Comparison of ENCODE assay signal across 8 mouse cellular contexts in genomic region chr7:73391002-73391517, GRCm38 (mm10). TPM values are rescaled to one million over a fixed set of nuclear protein-coding genes. Genes with fewer than 3 reads are reported as not detected.
DNase-seq lines count a peak whose midpoint lies in the region; ATAC-seq and TF ChIP-seq lines count a peak whose summit lies in the region.

No protein-coding gene starts in this region.

- peak overlapping the region; percentile 20 for H3K4me3 ChIP-seq in erythroblast, embryonic 14.5 days (replicated peaks)
- peak overlapping the region; percentile 57 for H3K4me3 ChIP-seq in intestine, postnatal 0 days (ENCODE audit: low read depth, low read length)
- peak overlapping the region; percentile 90 for H3K4me3 ChIP-seq in limb, embryonic 13.5 days
- H3K4me3 ChIP-seq in midbrain, embryonic 15.5 days: peak overlapping the region; percentile 62
- peak overlapping the region; percentile 80 for H3K4me3 ChIP-seq in testis, adult 2 months (ENCODE audit: control insufficient read depth, low read depth, low read length)

- TF ChIP-seq POLR2A in testis, adult 2 months (IDR thresholded peaks at IDR 0.05; ENCODE audit: control insufficient read depth, low read depth, low read length): no peak

- H3K27me3 ChIP-seq in erythroblast, embryonic 14.5 days (ENCODE audit: control insufficient read depth): peaks cover 65% of the 10 kb centered on the region
- peaks cover 23% of the 10 kb centered on the region for H3K27me3 ChIP-seq in intestine, postnatal 0 days (replicated peaks; ENCODE audit: control insufficient read depth, insufficient read depth, low read length)
- H3K27me3 ChIP-seq in limb, embryonic 13.5 days: no peaks in the 10 kb centered on the region
- H3K27me3 ChIP-seq in midbrain, embryonic 15.5 days (replicated peaks): no peaks in the 10 kb centered on the region
- no peaks in the 10 kb centered on the region for H3K27me3 ChIP-seq in testis, adult 2 months (ENCODE audit: control insufficient read depth, insufficient read depth, low read length)

- no peak for TF ChIP-seq CTCF in intestine, postnatal 0 days (IDR thresholded peaks at IDR 0.05; ENCODE audit: low read depth)
- no peak for TF ChIP-seq CTCF in testis, adult 2 months (IDR thresholded peaks at IDR 0.05; ENCODE audit: control insufficient read depth, insufficient read depth, insufficient replicate concordance, low read depth, low read length)

- no peaks in the 10 kb centered on the region for H3K9me3 ChIP-seq in erythroblast, embryonic 14.5 days (ENCODE audit: control insufficient read depth, low read length)
- no peaks in the 10 kb centered on the region for H3K9me3 ChIP-seq in intestine, postnatal 0 days (ENCODE audit: control insufficient read depth)
- no peaks in the 10 kb centered on the region for H3K9me3 ChIP-seq in limb, embryonic 13.5 days
- H3K9me3 ChIP-seq in midbrain, embryonic 15.5 days: no peaks in the 10 kb centered on the region

- 0% methylated on average over 25 of the region's 42 CpGs for WGBS in intestine, postnatal 0 days
- WGBS in limb, embryonic 13.5 days: under 1% methylated on average over 29 of the region's 42 CpGs
- under 1% methylated on average over 42 of the region's 42 CpGs for WGBS in midbrain, embryonic 15.5 days

- H3K9ac ChIP-seq in intestine, postnatal 0 days (ENCODE audit: low read depth, low read length): peak overlapping the region; percentile 45
- H3K9ac ChIP-seq in limb, embryonic 13.5 days: peak overlapping the region; percentile 96
- peak overlapping the region; percentile 65 for H3K9ac ChIP-seq in midbrain, embryonic 15.5 days

- DNase-seq in embryo, embryonic 9.5 days (ENCODE audit: extremely low spot score): peak; percentile 91

- H3K27ac ChIP-seq in intestine, postnatal 0 days (ENCODE audit: low read depth, low read length): peak overlapping the region; percentile 50; the same call in 1 of the 2 replicates
- H3K27ac ChIP-seq in limb, embryonic 13.5 days: peak overlapping the region; percentile 99
- peak overlapping the region; percentile 81 for H3K27ac ChIP-seq in midbrain, embryonic 15.5 days
- H3K27ac ChIP-seq in testis, adult 2 months (ENCODE audit: control insufficient read depth, insufficient read depth, low read depth, low read length): no peak overlapping the region

- no peak for ATAC-seq in erythroblast, adult 5-6 weeks (replicated peaks; ENCODE audit: low FRiP score, poor library complexity, severe bottlenecking)
- peak; percentile 66 for ATAC-seq in granulocyte monocyte progenitor cell, adult 5-6 weeks (replicated peaks; ENCODE audit: poor library complexity, severe bottlenecking)
- peak; percentile 80 for ATAC-seq in intestine, postnatal 0 days
- ATAC-seq in limb, embryonic 13.5 days (ENCODE audit: low FRiP score, low read depth): peak; percentile 87
- ATAC-seq in midbrain, embryonic 15.5 days (replicated peaks): peak; percentile 76

- H3K4me1 ChIP-seq in erythroblast, embryonic 14.5 days (ENCODE audit: control insufficient read depth): no peaks in the 10 kb centered on the region
- H3K4me1 ChIP-seq in intestine, postnatal 0 days (replicated peaks; ENCODE audit: control insufficient read depth, insufficient read depth, low read length): no peaks in the 10 kb centered on the region
- peaks cover 53% of the 10 kb centered on the region for H3K4me1 ChIP-seq in limb, embryonic 13.5 days
- peaks cover 57% of the 10 kb centered on the region for H3K4me1 ChIP-seq in midbrain, embryonic 15.5 days
- peaks cover 22% of the 10 kb centered on the region for H3K4me1 ChIP-seq in testis, adult 2 months (ENCODE audit: control insufficient read depth, insufficient read depth, low read length)

- no peaks in the 10 kb centered on the region for H3K36me3 ChIP-seq in erythroblast, embryonic 14.5 days (ENCODE audit: control insufficient read depth)
- no peaks in the 10 kb centered on the region for H3K36me3 ChIP-seq in intestine, postnatal 0 days (ENCODE audit: control insufficient read depth, insufficient read depth)
- peaks cover 6% of the 10 kb centered on the region; the same call in 1 of the 2 replicates for H3K36me3 ChIP-seq in limb, embryonic 13.5 days
- no peaks in the 10 kb centered on the region for H3K36me3 ChIP-seq in midbrain, embryonic 15.5 days (replicated peaks)
- H3K36me3 ChIP-seq in testis, adult 2 months (ENCODE audit: control insufficient read depth, insufficient read depth, low read length): no peaks in the 10 kb centered on the region

- peak overlapping the region; percentile 75 for H3K4me2 ChIP-seq in intestine, postnatal 0 days (replicated peaks; ENCODE audit: low read depth)
- peak overlapping the region; percentile 92 for H3K4me2 ChIP-seq in limb, embryonic 13.5 days (replicated peaks)
- H3K4me2 ChIP-seq in midbrain, embryonic 15.5 days: peak overlapping the region; percentile 86

RNA-seq across cellular contexts. Expression of gene Rgma, which starts 15.8 kb away (rescaled TPM):
- polyA plus RNA-seq in erythroblast, embryonic 14.5 days (2012): not detected in 2 replicates
- not detected in 2 replicates for total RNA-seq in erythroblast, adult 5-6 weeks (2015; ENCODE audit: low replicate concordance)
- total RNA-seq in erythroblast, adult 5-6 weeks (2017; ENCODE audit: low replicate concordance): not detected in 2 replicates
- not detected in 2 replicates for total RNA-seq in granulocyte monocyte progenitor cell, adult 5-6 weeks (2014; fragmentation: Nextera tagmentation)
- total RNA-seq in granulocyte monocyte progenitor cell, adult 5-6 weeks (2017): not detected in 2 replicates
- 4.9 and 6.0 TPM in 2 replicates for polyA plus RNA-seq in intestine, postnatal 0 days (2015; fragmentation: Nextera tagmentation; extraction: Ambion mirVana)
- polyA plus RNA-seq in limb, embryonic 13.5 days (2015; fragmentation: Nextera tagmentation; extraction: Ambion mirVana): 25.3 and 25.6 TPM in 2 replicates
- polyA plus RNA-seq in midbrain, embryonic 15.5 days (2015; fragmentation: Nextera tagmentation; extraction: Ambion mirVana): 46.6 and 50.4 TPM in 2 replicates
- polyA plus RNA-seq in testis, adult 2 months (2012; rRNA removed): 8.5 and 9.3 TPM in 2 replicates

Comparison
In these comparisons a context has a peak if more than half of its experiments do, and no peak if none do; other contexts are left out.
1. H3K4me3 ChIP-seq: peak in every context shown above with its lines; median percentile 90 in limb, embryonic 13.5 days; 80 in testis, adult 2 months; 62 in midbrain, embryonic 15.5 days; 57 in intestine, postnatal 0 days; 20 in erythroblast, embryonic 14.5 days.
2. H3K9ac ChIP-seq: peak in every context shown above with its lines; median percentile 96 in limb, embryonic 13.5 days; 65 in midbrain, embryonic 15.5 days; 45 in intestine, postnatal 0 days.